Mouse (Mus musculus) ovary, postnatal 14 days (tissue): ENCODE data around the gene Bard1.

Experiments used
- DNase-seq: peaks from one replicate; pipeline ENCODE4 v3.0.0; 2022; ENCODE audit warnings: low spot score

Bard1 gene

GRCm38 (mm10) chr1:71052252-71052651, 50.7 kb downstream of the Bard1 start:
- DNase-seq: no peak

- DNase-seq: no peak
Observed at GRCm38 (mm10) chr1:71045141-71045540, 57.8 kb downstream of the Bard1 start.

- DNase-seq: no peak
Observed at GRCm38 (mm10) chr1:71043951-71044350, 59.0 kb downstream of the Bard1 start.

GRCm38 (mm10) chr1:71036999-71037398, 65.9 kb downstream of the Bard1 start:
- DNase-seq: no peak

- no peak for DNase-seq
Observed at GRCm38 (mm10) chr1:71035565-71035964, 67.4 kb downstream of the Bard1 start.

- no peak for DNase-seq
Observed at GRCm38 (mm10) chr1:71022766-71023165, 80.2 kb downstream of the Bard1 start.

GRCm38 (mm10) chr1:71014345-71014744, 88.6 kb downstream of the Bard1 start:
- DNase-seq: no peak

GRCm38 (mm10) chr1:71005998-71006397, 96.9 kb downstream of the Bard1 start:
- DNase-seq: no peak

- DNase-seq: no peak
Observed at GRCm38 (mm10) chr1:71004177-71004576, 98.8 kb downstream of the Bard1 start.

GRCm38 (mm10) chr1:71003741-71004140, 99.2 kb downstream of the Bard1 start:
- no peak for DNase-seq

GRCm38 (mm10) chr1:70997377-70997993, 105.5 kb downstream of the Bard1 start:
- no peak for DNase-seq

- no peak for DNase-seq
Observed at GRCm38 (mm10) chr1:70996766-70997165, 106.2 kb downstream of the Bard1 start.
